Mouse (Mus musculus) MEL (cell line): ENCODE results near the gene Pimreg. TPM values are rescaled to one million over a fixed set of nuclear protein-coding genes. Genes with fewer than 3 reads are reported as not detected.

ENCODE experiments used
- DNase-seq: peaks from one replicate; pipeline ENCODE4 v3.0.0; 2011; ENCODE audit warnings: low read depth, low spot score
- H3K27ac ChIP-seq: 2 replicates; pipeline ENCODE4 v1.5.1; 2012; ENCODE audit warnings: low read depth, mild to moderate bottlenecking, control low read depth, low read length, moderate library complexity; ENCODE audit not compliant: control insufficient read depth
- H3K27me3 ChIP-seq, 2 experiments: fragments of 150-350 bp in 1 of 2; sonication (generic) in 1 of 2; 2 replicates each; pipeline ENCODE4 v1.6.1; 2012; ENCODE audit warnings: low read length in 2 of 2, mild to moderate bottlenecking in 2 of 2, improper control_type of control experiment in 1 of 2, moderate library complexity in 1 of 2; ENCODE audit not compliant: insufficient read depth in 2 of 2, control insufficient read depth in 1 of 2
- H3K36me3 ChIP-seq, 2 experiments: 2 replicates each; pipeline ENCODE4 v1.6.1; 2012 to 2014; ENCODE audit warnings: low read length in 2 of 2, improper control_type of control experiment in 1 of 2, inconsistent platforms in 1 of 2, mild to moderate bottlenecking in 1 of 2; ENCODE audit not compliant: insufficient read depth in 2 of 2, control insufficient read depth in 1 of 2
- H3K4me1 ChIP-seq, 2 experiments: fragments of 150-350 bp in 1 of 2; sonication (generic) in 1 of 2; 2 replicates each; pipeline ENCODE4 v1.6.1; 2012; ENCODE audit warnings: low read length in 2 of 2, improper control_type of control experiment in 1 of 2, mild to moderate bottlenecking in 1 of 2; ENCODE audit not compliant: insufficient read depth in 2 of 2, control insufficient read depth in 1 of 2
- H3K4me3 ChIP-seq, 2 experiments: fragments of 150-350 bp in 1 of 2; sonication (generic) in 1 of 2; 2 replicates each; pipeline ENCODE4 v1.5.1; 2012; ENCODE audit warnings: low read depth in 2 of 2, low read length in 2 of 2, mild to moderate bottlenecking in 2 of 2, moderate library complexity in 2 of 2, control low read depth in 1 of 2, improper control_type of control experiment in 1 of 2; ENCODE audit not compliant: control insufficient read depth in 1 of 2, insufficient read depth in 1 of 2
- H3K79me2 ChIP-seq: 2 replicates; pipeline ENCODE4 v1.6.1; 2012; ENCODE audit warnings: mild to moderate bottlenecking, low read length, moderate library complexity; ENCODE audit not compliant: control insufficient read depth, poor library complexity, insufficient read depth
- H3K9ac ChIP-seq: 2 replicates; pipeline ENCODE4 v1.6.1; 2012; ENCODE audit warnings: low read depth, mild to moderate bottlenecking, control low read depth, low read length, moderate library complexity; ENCODE audit not compliant: control insufficient read depth, poor library complexity, severe bottlenecking
- H3K9me3 ChIP-seq: fragments of 150-350 bp; sonication (generic); replicated peaks from 2 replicates; pipeline ENCODE4 v1.6.1; 2012; ENCODE audit warnings: mild to moderate bottlenecking, low read length, improper control_type of control experiment, moderate library complexity; ENCODE audit not compliant: insufficient read depth
- CHD2 ChIP-seq: IDR thresholded peaks from 2 replicates; pipeline ENCODE4 v1.6.1; 2011; ENCODE audit warnings: low read length, improper control_type of control experiment
- CTCF ChIP-seq, 3 experiments: IDR thresholded peaks in 2 of 3; conservative IDR thresholded peaks in 1 of 3; 2 replicates each; pipeline ENCODE4 v1.5.1; 2011 to 2012; ENCODE audit warnings: low read length in 3 of 3, low read depth in 2 of 3, mild to moderate bottlenecking in 2 of 3, improper control_type of control experiment in 1 of 3, inconsistent platforms in 1 of 3, mixed read lengths in 1 of 3, moderate library complexity in 1 of 3; ENCODE audit not compliant: control insufficient read depth in 1 of 3, insufficient read depth in 1 of 3, poor library complexity in 1 of 3, severe bottlenecking in 1 of 3
- E2F4 ChIP-seq: IDR thresholded peaks from 2 replicates; pipeline ENCODE4 v1.6.1; 2011; ENCODE audit warnings: low read depth, low read length, improper control_type of control experiment, borderline replicate concordance
- ELF1 ChIP-seq: IDR thresholded peaks from 2 replicates; pipeline ENCODE4 v1.6.1; 2014; ENCODE audit warnings: low read depth, mild to moderate bottlenecking, inconsistent platforms, low read length, improper control_type of control experiment, moderate library complexity
- GATA1 ChIP-seq: IDR thresholded peaks from 2 replicates; pipeline ENCODE4 v1.6.1; 2011; ENCODE audit warnings: low read depth, low read length, improper control_type of control experiment
- KAT2A ChIP-seq: conservative IDR thresholded peaks from 2 replicates; pipeline ENCODE4 v1.6.1; 2012; ENCODE audit warnings: low read depth, low read length, improper control_type of control experiment, inconsistent platforms
- MAFK ChIP-seq: IDR thresholded peaks from 2 replicates; pipeline ENCODE4 v1.6.1; 2011; ENCODE audit warnings: low read depth, mild to moderate bottlenecking, low read length, improper control_type of control experiment, borderline replicate concordance
- MAX ChIP-seq: IDR thresholded peaks from 2 replicates; pipeline ENCODE4 v1.6.1; 2011; ENCODE audit warnings: low read length, improper control_type of control experiment
- MAZ ChIP-seq: IDR thresholded peaks from 2 replicates; pipeline ENCODE4 v1.6.1; 2012; ENCODE audit warnings: low read depth, mild to moderate bottlenecking, inconsistent platforms, low read length, improper control_type of control experiment
- MEF2A ChIP-seq: IDR thresholded peaks from 2 replicates; pipeline ENCODE4 v1.6.1; 2014; ENCODE audit warnings: low read depth, mild to moderate bottlenecking, inconsistent platforms, low read length, improper control_type of control experiment; ENCODE audit not compliant: poor library complexity, insufficient replicate concordance, severe bottlenecking; ENCODE audit errors: extremely low read depth
- MXI1 ChIP-seq: IDR thresholded peaks from 2 replicates; pipeline ENCODE4 v1.6.1; 2011; ENCODE audit warnings: mild to moderate bottlenecking, low read depth, low read length, improper control_type of control experiment
- MYB ChIP-seq: IDR thresholded peaks from 2 replicates; pipeline ENCODE4 v1.6.1; 2011; ENCODE audit warnings: mild to moderate bottlenecking, low read depth, low read length, improper control_type of control experiment
- MYC ChIP-seq: IDR thresholded peaks from 2 replicates; pipeline ENCODE4 v1.6.1; 2011; ENCODE audit warnings: low read depth, mild to moderate bottlenecking, low read length, improper control_type of control experiment, moderate library complexity
- NELFE ChIP-seq: IDR thresholded peaks from 2 replicates; pipeline ENCODE4 v1.6.1; 2011; ENCODE audit warnings: low read depth, low read length, improper control_type of control experiment
- NRF1 ChIP-seq: IDR thresholded peaks from 2 replicates; pipeline ENCODE4 v1.6.1; 2014; ENCODE audit warnings: low read depth, mild to moderate bottlenecking, inconsistent platforms, low read length, improper control_type of control experiment, moderate library complexity; ENCODE audit not compliant: poor library complexity, insufficient read depth, severe bottlenecking
- POLR2AphosphoS2 ChIP-seq: IDR thresholded peaks from 2 replicates; pipeline ENCODE4 v1.6.1; 2011; ENCODE audit warnings: low read length, improper control_type of control experiment
- RAD21 ChIP-seq: IDR thresholded peaks from 2 replicates; pipeline ENCODE4 v1.6.1; 2011; ENCODE audit warnings: mild to moderate bottlenecking, low read depth, low read length, improper control_type of control experiment
- RCOR1 ChIP-seq: IDR thresholded peaks from 2 replicates; pipeline ENCODE4 v1.6.1; 2012; ENCODE audit warnings: low read depth, mild to moderate bottlenecking, inconsistent platforms, low read length, improper control_type of control experiment
- SIN3A ChIP-seq: IDR thresholded peaks from 2 replicates; pipeline ENCODE4 v1.6.1; 2012; ENCODE audit warnings: low read length, improper control_type of control experiment, inconsistent platforms
- SMC3 ChIP-seq: IDR thresholded peaks from 2 replicates; pipeline ENCODE4 v1.6.1; 2011; ENCODE audit warnings: low read depth, low read length, improper control_type of control experiment
- TAL1 ChIP-seq: IDR thresholded peaks from 2 replicates; pipeline ENCODE4 v1.6.1; 2012; ENCODE audit warnings: mild to moderate bottlenecking, inconsistent platforms, low read length, moderate library complexity, mixed read lengths
- USF1 ChIP-seq: IDR thresholded peaks from 2 replicates; pipeline ENCODE4 v1.6.1; 2014; ENCODE audit warnings: low read depth, mild to moderate bottlenecking, inconsistent platforms, low read length, improper control_type of control experiment, moderate library complexity
- ZC3H11A ChIP-seq: IDR thresholded peaks from 2 replicates; pipeline ENCODE4 v1.6.1; 2012; ENCODE audit warnings: low read depth, mild to moderate bottlenecking, inconsistent platforms, low read length, improper control_type of control experiment
- ZKSCAN1 ChIP-seq: IDR thresholded peaks from 2 replicates; pipeline ENCODE4 v1.6.1; 2012; ENCODE audit warnings: low read depth, mild to moderate bottlenecking, inconsistent platforms, low read length, improper control_type of control experiment, moderate library complexity
- ZMIZ1 ChIP-seq: IDR thresholded peaks from 2 replicates; pipeline ENCODE4 v1.6.1; 2012; ENCODE audit warnings: low read depth, mild to moderate bottlenecking, inconsistent platforms, low read length, improper control_type of control experiment, moderate library complexity
- polyA plus RNA-seq, 2 experiments: library from polyadenylated mRNA; stranded (reverse) in 1 of 2; unstranded in 1 of 2; fragments of >175 nt in 1 of 2; fragments of >200 nt in 1 of 2; gene quantifications; 2 replicates each; pipeline versions ENCODE4 v1.2.1 to v1.2.4; 2012; ENCODE audit warnings: low replicate concordance in 2 of 2, low read depth in 1 of 2; ENCODE audit not compliant: insufficient read length in 2 of 2, insufficient read depth in 1 of 2, missing spikeins in 1 of 2
- total RNA-seq: library from RNA; depleted of rRNA; stranded (reverse); fragments of 300-350 nt; gene quantifications from 2 replicates; pipeline ENCODE4 v1.2.3, GENCODE M21; 2012

The Pimreg gene
- total and polyA plus RNA-seq, 3 experiments: 24.3 to 45.3 TPM; not detected in 1

- TF ChIP-seq ELF1: peak; percentile 44; the same call in 1 of the 2 replicates
- peak; percentile 65 for TF ChIP-seq MXI1
- TF ChIP-seq ZMIZ1: peak; percentile 75
- TF ChIP-seq SIN3A: peak; percentile 54
- peak; percentile 74 for TF ChIP-seq E2F4
- peak; percentile 62 for TF ChIP-seq NELFE
These were observed at the start of gene Pimreg (continued) for GRCm38 (mm10) chr11:72041768-72042607.

- H3K9me3 ChIP-seq: no peaks in the 10 kb centered on the region
- H3K27me3 ChIP-seq: peaks cover 2 to 6% of the 10 kb centered on the region in 2 experiments; a peak in 2 of 4 replicates
- no peaks in the 10 kb centered on the region for H3K4me1 ChIP-seq
- H3K27ac ChIP-seq: no peak overlapping the region
- no peak overlapping the region for H3K4me3 ChIP-seq
- DNase-seq: no peak
- no peak overlapping the region for H3K9ac ChIP-seq
- no peaks in the 10 kb centered on the region for H3K36me3 ChIP-seq
- H3K79me2 ChIP-seq: no peaks in the 10 kb centered on the region
- TF ChIP-seq CTCF (IDR thresholded peaks at IDR 0.05 in 2 of 3, conservative IDR thresholded peaks at IDR 0.05 in 1 of 3; ENCODE audit: control insufficient read depth in 1 of 3, insufficient read depth in 1 of 3, low read depth in 2 of 3, low read length in 3 of 3, poor library complexity in 1 of 3, severe bottlenecking in 1 of 3): no peak
- TF ChIP-seq TAL1: no peak
- TF ChIP-seq ELF1: no peak
- no peak for TF ChIP-seq USF1
- TF ChIP-seq MYB: no peak
- no peak for TF ChIP-seq MAZ
- no peak for TF ChIP-seq POLR2AphosphoS2
- TF ChIP-seq ZKSCAN1: no peak
- TF ChIP-seq MEF2A: no peak
- TF ChIP-seq ZMIZ1: no peak
- no peak for TF ChIP-seq NELFE
- TF ChIP-seq MXI1: no peak
- TF ChIP-seq MAX: no peak
- no peak for TF ChIP-seq KAT2A
- no peak for TF ChIP-seq CHD2
These were observed 49.4 kb upstream of the Pimreg start for GRCm38 (mm10) chr11:71992438-71992837.

- no peaks in the 10 kb centered on the region for H3K36me3 ChIP-seq
- H3K79me2 ChIP-seq: no peaks in the 10 kb centered on the region
- H3K9ac ChIP-seq: no peak overlapping the region
- H3K27ac ChIP-seq: no peak overlapping the region
- H3K27me3 ChIP-seq: peaks cover 0 to 6% of the 10 kb centered on the region in 2 experiments; a peak in 2 of 4 replicates
- TF ChIP-seq TAL1 (no peak), POLR2AphosphoS2 (no peak), MYC (no peak), CTCF (IDR thresholded peaks at IDR 0.05 in 2 of 3, conservative IDR thresholded peaks at IDR 0.05 in 1 of 3; ENCODE audit: control insufficient read depth in 1 of 3, insufficient read depth in 1 of 3, low read depth in 2 of 3, low read length in 3 of 3, poor library complexity in 1 of 3, severe bottlenecking in 1 of 3) (no peak), NRF1 (no peak), ZMIZ1 (no peak), RCOR1 (no peak), USF1 (no peak), MAX (no peak), CHD2 (no peak), MAFK (no peak), ZC3H11A (no peak), SMC3 (no peak), MEF2A (no peak), MYB (no peak), RAD21 (no peak), GATA1 (no peak), NELFE (no peak)
- peak; percentile 19 for DNase-seq
- H3K4me3 ChIP-seq: no peak overlapping the region
- H3K4me1 ChIP-seq: no peaks in the 10 kb centered on the region
- H3K9me3 ChIP-seq: no peaks in the 10 kb centered on the region
These were observed 45.8 kb upstream of the Pimreg start for GRCm38 (mm10) chr11:71995968-71996511.
